Mouse (Mus musculus) embryonic fibroblast, embryonic 13.5 days (primary cell): ENCODE results near the gene Gltpd2.

Experiments used
- CTCF ChIP-seq: IDR thresholded peaks from 2 replicates; pipeline ENCODE4 v1.5.1; 2011; ENCODE audit warnings: mild to moderate bottlenecking, control low read depth, low read length, moderate library complexity, borderline replicate concordance; ENCODE audit not compliant: insufficient read depth
- POLR2A ChIP-seq: IDR thresholded peaks from 2 replicates; pipeline ENCODE4 v1.6.1; 2011; ENCODE audit warnings: low read depth, mild to moderate bottlenecking, control low read depth, low read length, moderate library complexity

GRCm38 (mm10) chr11:70485498-70485897 lies 33.5 kb upstream of the Gltpd2 start:
- TF ChIP-seq CTCF, result no peak
- no peak for TF ChIP-seq POLR2A
